Mouse (Mus musculus) kidney, postnatal 0 days (tissue): Measurements from ENCODE around the gene Brix1. TPM values are rescaled to one million over a fixed set of nuclear protein-coding genes. Genes with fewer than 3 reads are reported as not detected.

Experiments used
- ATAC-seq: fragments of 200-750 bp; cut with Nextera tagmentation; replicated peaks from 2 replicates; pipeline ENCODE4 v1.8.0; 2017; ENCODE audit warnings: low read depth, moderate number of reproducible peaks, moderate TSS enrichment, moderate library complexity; ENCODE audit not compliant: low FRiP score
- DNase-seq: peaks from one replicate; pipeline ENCODE4 v3.0.0-alpha.2; 2016; ENCODE audit warnings: low spot score
- H3K27ac ChIP-seq: fragments of 300-500 bp; sonication (generic); 2 replicates; pipeline ENCODE4 v1.5.1; 2014; ENCODE audit warnings: mild to moderate bottlenecking
- H3K27me3 ChIP-seq: fragments of 300-500 bp; sonication (generic); 2 replicates; pipeline ENCODE4 v1.6.1; 2014; ENCODE audit warnings: low read length, mixed read lengths; ENCODE audit not compliant: insufficient read depth
- H3K36me3 ChIP-seq: fragments of 300-500 bp; sonication (generic); 2 replicates; pipeline ENCODE4 v1.6.1; 2014; ENCODE audit warnings: low read length, mixed read lengths; ENCODE audit not compliant: insufficient read depth
- H3K4me1 ChIP-seq: fragments of 300-500 bp; sonication (generic); replicated peaks from 2 replicates; pipeline ENCODE4 v1.6.1; 2014; ENCODE audit warnings: antibody characterized with exemption, low read length, mixed read lengths; ENCODE audit not compliant: insufficient read depth
- H3K4me2 ChIP-seq: fragments of 300-500 bp; sonication (generic); 2 replicates; pipeline ENCODE4 v1.6.1; 2014; ENCODE audit warnings: mild to moderate bottlenecking, low read length, moderate library complexity, mixed read lengths
- H3K4me3 ChIP-seq: fragments of 300-500 bp; sonication (generic); replicated peaks from 2 replicates; pipeline ENCODE4 v1.5.1; 2014; ENCODE audit warnings: low read depth, low read length
- H3K9ac ChIP-seq: fragments of 300-500 bp; sonication (generic); 2 replicates; pipeline ENCODE4 v1.6.1; 2014; ENCODE audit warnings: low read depth, low read length
- H3K9me3 ChIP-seq: fragments of 300-500 bp; sonication (generic); replicated peaks from 2 replicates; pipeline ENCODE4 v1.6.1; 2016; ENCODE audit warnings: low read length, inconsistent platforms, mixed read lengths
- CTCF ChIP-seq: IDR thresholded peaks from 2 replicates; pipeline ENCODE4 v1.5.1; 2016; ENCODE audit warnings: antibody characterized with exemption, low read depth, mild to moderate bottlenecking, moderate library complexity
- WGBS: fragments of 180-500 bp; shearing (Covaris S2); extraction: QIAGEN DNeasy Blood & Tissue Kit; methylation state at CpG from one replicate; pipeline ENCODE4 v1.1.7; 2014; 5-methylcytosine and 5-hydroxymethylcytosine counted together
- polyA plus RNA-seq: library from polyadenylated mRNA; unstranded; fragments of >200 nt; fragmentation: Nextera tagmentation; extraction: Ambion mirVana; gene quantifications from 2 replicates; pipeline ENCODE4 v1.2.1, GENCODE M21; 2015

Brix1 gene
- polyA plus RNA-seq, 1 experiment from 2014 or later: 146 TPM

DNA sequence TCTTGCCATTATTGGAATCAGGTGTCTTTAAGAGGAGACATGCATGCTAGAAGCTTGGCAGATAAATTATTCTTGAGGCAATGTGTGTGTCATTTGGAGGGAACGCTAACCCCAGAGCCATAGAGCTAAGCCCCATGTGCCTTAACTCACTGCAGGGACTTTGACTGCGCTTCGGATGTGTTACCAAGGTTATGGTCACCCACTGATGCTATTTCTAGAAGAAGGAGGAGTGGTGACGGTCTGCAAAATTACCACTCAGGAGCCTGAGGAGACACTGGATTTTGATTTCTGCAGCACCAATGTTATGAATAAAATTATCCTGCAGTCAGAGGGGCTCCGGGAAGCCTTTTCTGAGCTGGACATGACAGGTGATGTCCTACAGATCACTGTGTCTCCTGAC is 4.4 kb upstream of the Brix1 start:
- WGBS: 93% methylated on average over 5 of the region's 5 CpGs
- peaks cover 9% of the 10 kb centered on the region; the same call in 1 of the 2 replicates for H3K36me3 ChIP-seq

DNA sequence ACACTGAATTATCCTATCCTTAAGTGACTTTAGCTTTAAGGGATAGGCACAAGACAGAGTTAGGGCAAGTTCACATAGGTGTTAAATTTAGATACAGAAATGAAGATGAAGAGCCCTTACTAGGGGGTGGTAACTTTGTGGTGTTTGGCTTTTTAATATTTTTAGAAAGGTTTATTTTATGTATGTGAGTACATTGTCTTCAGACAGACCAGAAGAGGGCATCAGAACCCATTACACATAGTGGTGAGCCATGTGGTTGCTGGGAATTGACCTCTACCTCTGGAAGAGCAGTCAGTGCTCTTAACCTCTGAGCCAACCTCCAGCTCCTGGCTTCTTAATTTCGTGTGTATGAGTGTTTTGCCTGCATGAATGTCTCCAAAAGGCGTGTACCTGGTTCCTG is 1.5 kb upstream of the Brix1 start:
- ATAC-seq (no peak; the same call in 1 of the 2 replicates), DNase-seq (peak; percentile 25)
- no peaks in the 10 kb centered on the region for H3K27me3 ChIP-seq
- peak overlapping the region; percentile 38; the same call in 1 of the 2 replicates for H3K27ac ChIP-seq
- peaks cover 7% of the 10 kb centered on the region; the same call in 1 of the 2 replicates for H3K36me3 ChIP-seq
- H3K9me3 ChIP-seq: no peaks in the 10 kb centered on the region
- H3K4me1 ChIP-seq: no peaks in the 10 kb centered on the region; the same call in 1 of the 2 replicates
- H3K4me2 ChIP-seq: peak overlapping the region; percentile 76; the same call in 1 of the 2 replicates
- TF ChIP-seq CTCF: peak; percentile 27; the same call in 1 of the 2 replicates
- WGBS: 57% methylated on average over 2 of the region's 2 CpGs
- no peak overlapping the region for H3K9ac ChIP-seq
- no peak overlapping the region for H3K4me3 ChIP-seq

More for the DNA sequence above, 4.4 kb upstream of the Brix1 start:
- ATAC-seq (no peak), DNase-seq (no peak)
- Histone ChIP-seq H3K27ac (no peak overlapping the region), H3K9me3 (no peaks in the 10 kb centered on the region), H3K4me2 (no peak overlapping the region), H3K4me1 (no peaks in the 10 kb centered on the region), H3K27me3 (no peaks in the 10 kb centered on the region), H3K4me3 (no peak overlapping the region), H3K9ac (no peak overlapping the region)
- no peak for TF ChIP-seq CTCF

DNA sequence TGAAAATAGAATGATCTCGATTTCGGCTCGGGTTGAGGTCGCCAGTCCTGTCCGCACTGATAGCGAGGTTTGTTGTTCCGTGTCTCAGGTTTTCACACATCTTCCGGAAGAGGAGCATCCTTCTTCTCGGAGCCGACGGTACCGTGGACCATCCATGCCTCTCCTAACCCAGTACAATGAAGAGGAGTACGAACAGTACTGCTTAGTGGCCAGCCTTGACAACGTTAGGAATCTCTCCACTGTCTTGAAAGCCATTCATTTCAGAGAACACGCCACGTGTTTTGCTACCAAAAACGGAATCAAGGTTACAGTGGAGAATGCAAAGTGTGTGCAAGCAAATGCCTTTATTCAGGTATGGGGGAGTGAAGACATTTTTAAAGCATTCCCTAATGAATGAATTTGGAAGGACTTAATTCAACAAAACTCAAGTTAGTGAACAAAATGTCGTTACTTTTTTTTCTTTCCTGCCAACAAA is 655 bp upstream of the Brix1 start:
- H3K4me3 ChIP-seq: peak overlapping the region; percentile 95
- peak; percentile 7; the same call in 1 of the 2 replicates for ATAC-seq
- peak; percentile 31 for DNase-seq
- H3K9me3 ChIP-seq: no peaks in the 10 kb centered on the region
- H3K4me2 ChIP-seq: peak overlapping the region; percentile 76
- under 1% methylated on average over 18 of the region's 18 CpGs for WGBS
- no peaks in the 10 kb centered on the region for H3K27me3 ChIP-seq
- no peaks in the 10 kb centered on the region; the same call in 1 of the 2 replicates for H3K4me1 ChIP-seq
- 0 out of 2 replicates have a peak, but pooled peaks cover 5% of the 10 kb centered on the region for H3K36me3 ChIP-seq
- H3K9ac ChIP-seq: peak overlapping the region; percentile 92
- TF ChIP-seq CTCF: no peak
- no peak overlapping the region for H3K27ac ChIP-seq

DNA sequence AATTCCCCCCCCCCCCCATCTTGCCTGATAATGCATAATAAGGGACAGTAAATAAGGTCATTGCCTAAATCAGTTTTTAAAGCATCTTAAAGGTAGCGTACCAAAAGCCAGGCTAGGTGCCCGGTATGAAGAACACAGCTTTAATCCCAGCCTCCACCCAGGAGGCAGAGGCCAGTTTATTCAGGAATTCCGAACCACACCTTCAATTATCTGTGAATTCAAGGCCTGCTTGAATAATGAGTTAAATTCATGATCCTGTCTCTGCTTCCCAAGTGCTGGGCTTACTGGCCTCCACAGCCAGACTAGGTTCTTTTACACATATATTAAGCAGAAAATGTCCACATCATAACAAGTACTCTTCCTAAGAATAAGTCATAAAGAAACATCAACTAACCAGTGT is 14.8 kb downstream of the Brix1 start:
- Histone ChIP-seq H3K4me3 (peak overlapping the region; percentile 75), H3K27me3 (no peaks in the 10 kb centered on the region), H3K4me2 (peak overlapping the region; percentile 86), H3K27ac (no peak overlapping the region), H3K9ac (peak overlapping the region; percentile 89), H3K9me3 (no peaks in the 10 kb centered on the region), H3K4me1 (0 out of 2 replicates have a peak, but pooled peaks cover 3% of the 10 kb centered on the region), H3K36me3 (peaks cover 9% of the 10 kb centered on the region; the same call in 1 of the 2 replicates)
- no peak for TF ChIP-seq CTCF
- WGBS: 9% methylated on average over 3 of the region's 3 CpGs
- DNase-seq (no peak), ATAC-seq (no peak)

DNA sequence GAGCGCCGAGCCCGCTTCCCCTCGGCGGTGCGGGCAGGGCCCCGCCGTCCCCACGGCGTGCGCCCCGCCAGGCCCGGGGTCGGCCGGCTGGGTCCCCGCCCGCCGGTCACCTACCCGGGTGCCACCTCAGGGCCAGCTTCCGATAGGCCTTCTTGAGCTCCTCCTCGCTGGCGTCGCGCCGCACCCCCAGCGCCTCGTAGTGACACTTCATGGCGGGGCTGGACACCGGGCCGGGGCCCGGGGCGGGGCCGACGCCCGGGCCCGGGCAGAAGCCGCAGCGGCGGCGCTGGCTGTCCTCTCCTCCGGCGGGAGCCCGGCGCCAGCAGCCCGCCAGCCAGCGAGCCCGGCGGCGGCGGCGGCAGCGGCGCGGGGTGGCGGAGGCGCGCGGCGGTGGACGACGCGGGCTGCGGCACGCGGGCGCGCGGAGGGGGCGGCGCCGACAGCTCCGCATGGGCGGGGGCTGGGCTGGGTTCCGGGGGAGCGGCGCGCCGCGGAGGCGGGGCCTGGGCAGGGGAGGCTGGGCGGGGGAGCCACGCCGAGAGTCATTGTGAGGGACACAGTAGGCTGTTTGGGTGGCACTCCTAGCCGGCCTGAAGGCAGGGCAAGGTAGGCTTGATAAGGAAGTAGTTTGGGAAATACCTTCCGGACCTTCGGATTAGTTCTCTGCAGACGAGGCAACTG is 15.5 kb downstream of the Brix1 start, which contains the start of gene Dnajc21:
TSS of gene Dnajc21 (minus strand) at position 366 of the 681 bp plus-strand sequence.
- Histone ChIP-seq H3K27ac (peak within 1 kb of the TSS; percentile 89), H3K4me2 (peak within 1 kb of the TSS; percentile 86), H3K36me3 (peaks cover 3% of the 10 kb centered on the region; the same call in 1 of the 2 replicates), H3K9me3 (no peaks in the 10 kb centered on the region), H3K4me3 (peak within 1 kb of the TSS; percentile 75), H3K9ac (peak within 1 kb of the TSS; percentile 89), H3K27me3 (no peaks in the 10 kb centered on the region), H3K4me1 (0 out of 2 replicates have a peak, but pooled peaks cover 3% of the 10 kb centered on the region)
- no peak for TF ChIP-seq CTCF
- ATAC-seq (peak; percentile 94), DNase-seq (peak; percentile 83)
- 1% methylated on average over 59 of the region's 87 CpGs for WGBS

DNA sequence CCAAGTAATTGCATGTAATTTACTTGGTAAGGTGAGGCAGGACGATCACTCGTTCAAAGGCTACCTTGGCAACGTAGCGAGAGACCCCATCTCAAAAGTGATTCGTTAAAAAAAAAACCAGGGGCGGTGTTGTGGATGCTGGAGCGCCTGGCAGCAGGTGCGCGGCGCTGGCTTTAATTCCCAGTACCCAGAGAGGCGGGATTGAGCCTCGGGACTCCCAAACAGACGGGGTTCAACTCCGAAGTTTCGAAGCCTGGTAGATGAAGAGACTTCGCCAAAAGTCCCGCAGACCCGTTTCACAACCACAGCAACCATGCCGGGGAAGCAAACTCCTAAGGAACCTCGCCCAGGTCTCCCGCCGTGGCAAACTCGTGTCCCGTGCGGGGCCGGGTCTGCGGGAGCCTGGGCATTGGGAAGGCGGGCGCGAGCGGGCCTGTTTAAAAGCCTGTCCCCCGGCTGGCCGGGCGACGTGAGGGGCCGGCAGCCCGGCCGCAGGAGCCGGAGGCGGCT is 16.1 kb downstream of the Brix1 start:
- Histone ChIP-seq H3K4me2 (peak overlapping the region; percentile 86), H3K9me3 (no peaks in the 10 kb centered on the region), H3K27ac (peak overlapping the region; percentile 89), H3K4me3 (peak overlapping the region; percentile 75), H3K4me1 (0 out of 2 replicates have a peak, but pooled peaks cover 3% of the 10 kb centered on the region), H3K27me3 (no peaks in the 10 kb centered on the region), H3K9ac (peak overlapping the region; percentile 89), H3K36me3 (no peaks in the 10 kb centered on the region)
- WGBS: under 1% methylated on average over 40 of the region's 40 CpGs
- no peak for TF ChIP-seq CTCF
- DNase-seq (peak; percentile 25), ATAC-seq (peak; percentile 16; the same call in 1 of the 2 replicates)
